Mouse (Mus musculus) erythroblast, embryonic 14.5 days (primary cell): ENCODE measurements around the gene Nop53.

ENCODE experiments used
- GATA1 ChIP-seq: IDR thresholded peaks from 2 replicates; pipeline ENCODE4 v1.6.1; 2012; ENCODE audit warnings: low read length, inconsistent platforms, mixed read lengths
- TAL1 ChIP-seq: IDR thresholded peaks from 3 replicates; pipeline ENCODE4 v1.6.1; 2012; ENCODE audit warnings: low read length, inconsistent platforms, mixed read lengths

GRCm38 (mm10) chr7:15975904-15976303 is 30.0 kb upstream of the Nop53 start:
- TF ChIP-seq GATA1 (no peak), TAL1 (no peak)
